Mouse (Mus musculus) liver, postnatal 0 days (tissue): ENCODE data around the gene Casp7. TPM values are rescaled to one million over a fixed set of nuclear protein-coding genes. Genes with fewer than 3 reads are reported as not detected.
A peak's percentile ranks its signal among the peaks of the same experiment; 100 is the strongest.
"Not testable (repeated sequence)": the region's sequence is repeated elsewhere in the genome, so short reads cannot be mapped to it uniquely, and the experiment has no call there.

Experiments used
- ATAC-seq: fragments of 200-750 bp; cut with Nextera tagmentation; 2 replicates; pipeline ENCODE4 v1.8.0; 2017; ENCODE audit warnings: mild to moderate bottlenecking, moderate library complexity
- DNase-seq: peaks from one replicate; pipeline ENCODE4 v3.0.0-alpha.2; 2016
- H3K27ac ChIP-seq: fragments of 300-500 bp; sonication (generic); 2 replicates; pipeline ENCODE4 v1.5.1; 2014; ENCODE audit warnings: antibody characterized with exemption, moderate library complexity, mild to moderate bottlenecking, low read depth
- H3K27me3 ChIP-seq: fragments of 300-500 bp; sonication (generic); 2 replicates; pipeline ENCODE4 v1.6.1; 2014; ENCODE audit warnings: low read length, control low read depth, mixed read lengths; ENCODE audit not compliant: insufficient read depth
- H3K36me3 ChIP-seq: fragments of 300-500 bp; sonication (generic); replicated peaks from 2 replicates; pipeline ENCODE4 v1.6.1; 2014; ENCODE audit warnings: mild to moderate bottlenecking, control low read depth, low read length, moderate library complexity, mixed read lengths; ENCODE audit not compliant: insufficient read depth
- H3K4me1 ChIP-seq: fragments of 300-500 bp; sonication (generic); 2 replicates; pipeline ENCODE4 v1.6.1; 2014; ENCODE audit warnings: antibody characterized with exemption, mild to moderate bottlenecking, control low read depth; ENCODE audit not compliant: insufficient read depth
- H3K4me2 ChIP-seq: fragments of 300-500 bp; sonication (generic); 2 replicates; pipeline ENCODE4 v1.6.1; 2014; ENCODE audit warnings: low read depth, mild to moderate bottlenecking, low read length, moderate library complexity, mixed read lengths
- H3K4me3 ChIP-seq: fragments of 300-500 bp; sonication (generic); 2 replicates; pipeline ENCODE4 v1.5.1; 2014; ENCODE audit warnings: low read depth, low read length
- H3K9ac ChIP-seq: fragments of 300-500 bp; sonication (generic); replicated peaks from 2 replicates; pipeline ENCODE4 v1.6.1; 2014; ENCODE audit warnings: mild to moderate bottlenecking, moderate library complexity
- H3K9me3 ChIP-seq: fragments of 300-500 bp; sonication (generic); 2 replicates; pipeline ENCODE4 v1.6.1; 2016; ENCODE audit warnings: mild to moderate bottlenecking, control low read depth, low read length, mixed read lengths
- CTCF ChIP-seq: sonication (generic); IDR thresholded peaks from 2 replicates; pipeline ENCODE4 v1.5.1; 2016; ENCODE audit warnings: antibody characterized with exemption, low read depth
- EP300 ChIP-seq: IDR thresholded peaks from 2 replicates; pipeline ENCODE4 v1.6.1; 2016; ENCODE audit warnings: antibody characterized with exemption, low read depth, mild to moderate bottlenecking
- WGBS: fragments of 180-500 bp; shearing (Covaris S2); extraction: QIAGEN DNeasy Blood & Tissue Kit; methylation state at CpG from one replicate; pipeline ENCODE4 v1.1.7; 2014; ENCODE audit not compliant: insufficient replicate concordance; 5-methylcytosine and 5-hydroxymethylcytosine counted together
- polyA plus RNA-seq: library from polyadenylated mRNA; unstranded; fragments of >200 nt; fragmentation: Nextera tagmentation; extraction: Ambion mirVana; gene quantifications from 2 replicates; pipeline ENCODE4 v1.2.1, GENCODE M21; 2015

The Casp7 gene
- polyA plus RNA-seq, 1 experiment from 2014 or later: 9.8 TPM

DNA sequence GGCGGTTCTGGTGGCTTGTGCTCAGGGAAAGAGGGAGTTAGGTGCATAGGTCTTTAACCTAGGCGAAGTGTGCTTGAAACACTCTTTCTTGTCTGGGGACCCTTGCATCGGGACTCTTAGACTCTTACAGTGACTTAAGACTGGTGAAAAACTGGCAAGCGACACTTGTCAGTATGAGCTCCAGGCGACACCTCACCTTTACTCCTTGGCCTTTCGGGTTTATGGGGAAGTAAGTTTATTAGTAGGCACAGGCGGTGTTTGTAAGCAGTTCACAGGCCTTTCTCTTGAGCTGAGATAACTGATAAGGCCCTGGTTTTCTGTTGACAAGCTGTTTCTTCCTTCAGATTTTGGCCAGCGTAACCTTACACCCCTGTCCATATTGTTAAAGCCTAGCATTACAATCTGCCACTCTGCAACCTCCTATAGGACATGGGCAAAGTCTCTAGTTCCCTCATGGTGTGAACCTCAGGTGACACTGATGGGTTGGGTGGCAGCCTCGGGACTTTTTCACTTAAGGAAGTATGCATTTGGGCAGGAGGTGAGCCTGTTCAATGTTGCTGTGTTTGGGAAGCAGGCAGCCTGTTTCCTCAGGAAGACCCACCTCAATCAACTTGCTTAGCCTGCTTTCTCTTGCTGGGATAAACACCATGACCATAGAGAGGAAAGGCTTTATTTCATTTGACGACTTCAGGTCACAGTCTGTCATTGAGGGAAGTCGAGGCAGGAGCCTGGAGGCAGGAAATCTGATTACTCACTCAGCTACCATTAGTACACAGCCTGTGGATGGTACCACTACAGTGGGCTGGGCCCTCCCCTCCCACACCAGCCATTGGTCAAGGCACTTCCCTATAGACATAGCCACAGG, 966 bp downstream of the Casp7 start:
- 19% methylated on average over 11 of the region's 11 CpGs for WGBS
- H3K4me1 ChIP-seq: peaks cover 46% of the 10 kb centered on the region
- ATAC-seq: peak; percentile 11

DNA sequence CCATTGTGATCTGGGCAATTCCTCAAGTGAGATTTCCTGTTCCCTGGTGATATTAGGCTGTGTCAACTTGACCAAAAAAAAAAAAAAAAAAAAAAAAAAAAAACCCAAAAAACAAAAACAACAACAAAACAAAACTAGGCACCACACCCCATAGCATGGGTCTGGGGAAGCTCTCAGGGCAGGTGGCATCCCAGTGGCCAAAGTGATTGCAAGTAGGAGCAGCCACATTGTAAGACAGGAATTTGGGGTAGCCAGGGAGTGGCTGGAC, 1.5 kb downstream of the Casp7 start:
- Histone ChIP-seq H3K4me3 (no peak overlapping the region), H3K4me2 (peak overlapping the region; percentile 99; the same call in 1 of the 2 replicates), H3K9me3 (no peaks in the 10 kb centered on the region), H3K4me1 (peaks cover 41% of the 10 kb centered on the region), H3K27ac (peak overlapping the region; percentile 92; the same call in 1 of the 2 replicates), H3K9ac (no peak overlapping the region), H3K36me3 (no peaks in the 10 kb centered on the region), H3K27me3 (no peaks in the 10 kb centered on the region)
- TF ChIP-seq CTCF: no peak
- no peak for TF ChIP-seq EP300
- ATAC-seq (no peak), DNase-seq (no peak)

More for the DNA sequence above, 966 bp downstream of the Casp7 start:
- H3K9ac ChIP-seq: peak overlapping the region; percentile 94
- H3K36me3 ChIP-seq: no peaks in the 10 kb centered on the region
- no peak for TF ChIP-seq EP300
- peak overlapping the region; percentile 91 for H3K4me3 ChIP-seq
- peak overlapping the region; percentile 92 for H3K27ac ChIP-seq
- no peaks in the 10 kb centered on the region for H3K9me3 ChIP-seq
- no peaks in the 10 kb centered on the region for H3K27me3 ChIP-seq
- no peak for DNase-seq
- H3K4me2 ChIP-seq: peak overlapping the region; percentile 99

DNA sequence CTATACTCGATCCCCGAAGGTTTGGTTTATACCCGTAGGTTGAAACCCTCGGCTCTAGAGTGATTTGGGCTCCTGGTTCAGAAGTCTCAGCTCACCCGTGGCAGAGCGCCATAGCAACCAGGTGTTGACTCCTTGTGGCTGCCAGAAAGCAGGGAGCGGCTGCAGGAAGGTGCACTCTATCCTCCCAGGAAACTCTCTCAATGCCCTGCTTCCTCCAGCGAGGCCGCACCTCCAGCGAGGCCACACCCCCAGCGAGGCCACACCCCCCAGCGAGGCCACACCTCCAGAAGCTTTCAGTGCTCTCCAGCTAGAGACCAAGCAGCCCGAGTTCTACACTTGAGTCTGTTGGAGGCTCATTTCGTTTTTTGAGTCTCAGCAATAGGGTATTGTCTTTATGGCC, 3.3 kb downstream of the Casp7 start:
- Histone ChIP-seq H3K36me3 (peaks cover 12% of the 10 kb centered on the region), H3K4me1 (peaks cover 30% of the 10 kb centered on the region), H3K9me3 (no peaks in the 10 kb centered on the region), H3K9ac (no peak overlapping the region), H3K27me3 (no peaks in the 10 kb centered on the region), H3K4me2 (peak overlapping the region; percentile 24; the same call in 1 of the 2 replicates), H3K27ac (no peak overlapping the region), H3K4me3 (no peak overlapping the region)
- peak; percentile 57 for ATAC-seq
- WGBS: 37% methylated on average over 14 of the region's 14 CpGs
- DNase-seq: peak; percentile 92
- TF ChIP-seq EP300 (no peak), CTCF (no peak)

DNA sequence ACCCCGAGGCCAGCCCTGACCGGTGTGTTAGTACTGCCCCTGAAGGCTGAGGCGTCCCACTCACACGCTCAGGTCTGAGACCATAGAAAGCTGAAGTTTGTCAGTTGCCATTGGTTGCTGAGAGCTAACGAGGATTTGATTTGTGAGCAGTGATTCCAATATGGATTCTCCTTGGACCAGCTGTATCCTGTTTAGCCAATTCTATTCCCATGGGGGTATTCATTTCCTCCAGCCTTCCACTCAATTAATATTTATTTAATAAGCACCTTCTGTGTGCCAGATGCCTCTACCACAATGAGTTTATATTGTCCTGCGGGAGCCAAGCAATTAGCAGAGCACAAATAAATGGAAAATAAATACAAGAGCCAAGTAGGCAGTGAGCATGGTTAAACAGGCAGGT, 4.9 kb downstream of the Casp7 start:
- H3K4me1 ChIP-seq: peaks cover 14% of the 10 kb centered on the region
- peaks cover 19% of the 10 kb centered on the region for H3K36me3 ChIP-seq
- H3K9me3 ChIP-seq: no peaks in the 10 kb centered on the region
- 86% methylated on average over 6 of the region's 6 CpGs for WGBS
- no peaks in the 10 kb centered on the region for H3K27me3 ChIP-seq
- no peak overlapping the region for H3K27ac ChIP-seq
- H3K9ac ChIP-seq: no peak overlapping the region
- ATAC-seq (no peak), DNase-seq (no peak)
- H3K4me3 ChIP-seq: no peak overlapping the region
- TF ChIP-seq CTCF (no peak), EP300 (no peak)
- no peak overlapping the region for H3K4me2 ChIP-seq

- TF ChIP-seq CTCF (no peak), EP300 (no peak)
- WGBS: 94% methylated on average over 4 of the region's 4 CpGs
Measured at GRCm38 (mm10) chr19:56405824-56406223, 8.9 kb downstream of the Casp7 start.

GRCm38 (mm10) chr19:56406581-56406980, 9.7 kb downstream of the Casp7 start:
- H3K4me2 ChIP-seq: no peak overlapping the region
- no peak for DNase-seq
- no peaks in the 10 kb centered on the region for H3K27me3 ChIP-seq
- 90% methylated on average over 7 of the region's 7 CpGs for WGBS
- no peak overlapping the region for H3K4me3 ChIP-seq
- no peak overlapping the region for H3K27ac ChIP-seq
- ATAC-seq: no peak
- no peaks in the 10 kb centered on the region for H3K4me1 ChIP-seq
- no peak for TF ChIP-seq CTCF
- TF ChIP-seq EP300: no peak
- peaks cover 23% of the 10 kb centered on the region for H3K36me3 ChIP-seq
- H3K9ac ChIP-seq: no peak overlapping the region
- H3K9me3 ChIP-seq: no peaks in the 10 kb centered on the region

More at GRCm38 (mm10) chr19:56405824-56406223, 8.9 kb downstream of the Casp7 start:
- H3K9ac ChIP-seq: no peak overlapping the region
- H3K9me3 ChIP-seq: no peaks in the 10 kb centered on the region
- H3K27ac ChIP-seq: no peak overlapping the region
- H3K4me1 ChIP-seq: no peaks in the 10 kb centered on the region
- H3K4me3 ChIP-seq: no peak overlapping the region
- peaks cover 23% of the 10 kb centered on the region for H3K36me3 ChIP-seq
- H3K4me2 ChIP-seq: no peak overlapping the region
- no peaks in the 10 kb centered on the region for H3K27me3 ChIP-seq
- DNase-seq (no peak), ATAC-seq (no peak)

DNA sequence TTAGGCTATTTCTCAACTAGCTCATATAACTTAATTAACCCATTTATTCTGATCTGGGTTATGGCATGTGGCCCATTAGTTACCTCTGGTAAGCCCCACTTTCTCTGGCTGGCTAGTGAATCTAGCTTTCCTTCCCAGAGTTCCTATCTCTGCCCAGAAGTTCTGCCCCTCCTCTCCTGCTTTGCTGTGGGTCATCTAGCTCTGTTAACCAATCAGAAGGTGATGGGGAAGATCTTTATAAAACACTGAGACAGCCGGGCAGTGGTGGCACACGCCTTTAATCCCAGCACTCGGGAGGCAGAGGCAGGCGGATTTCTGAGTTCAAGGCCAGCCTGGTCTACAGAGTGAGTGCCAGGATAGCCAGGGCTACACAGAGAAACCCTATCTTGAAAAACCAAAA, 13.0 kb downstream of the Casp7 start:
- H3K27ac ChIP-seq, ATAC-seq, H3K9me3 ChIP-seq, DNase-seq, H3K27me3 ChIP-seq, H3K4me2 ChIP-seq, H3K4me1 ChIP-seq, H3K4me3 ChIP-seq, H3K9ac ChIP-seq: not testable (repeated sequence)
- H3K36me3 ChIP-seq: peaks cover 14% of the 10 kb centered on the region
- 98% methylated on average over 4 of the region's 4 CpGs for WGBS
